Mouse (Mus musculus) embryo, embryonic 10 days (tissue): ENCODE measurements around the gene 1500015O10Rik.

ENCODE experiments used
- DNase-seq: peaks from one replicate; pipeline ENCODE4 v3.0.0-alpha.2; 2015; ENCODE audit warnings: low spot score

The 1500015O10Rik gene

GRCm38 (mm10) chr1:43774126-43774525 is 43.7 kb downstream of the 1500015O10Rik start:
- no peak for DNase-seq

- DNase-seq: no peak
Observed at GRCm38 (mm10) chr1:43776106-43776505, 45.7 kb downstream of the 1500015O10Rik start.

GRCm38 (mm10) chr1:43781195-43781594 is 50.8 kb downstream of the 1500015O10Rik start:
- no peak for DNase-seq

- DNase-seq: no peak
Observed at GRCm38 (mm10) chr1:43781672-43782071, 51.3 kb downstream of the 1500015O10Rik start.

- DNase-seq: no peak
Observed at GRCm38 (mm10) chr1:43782680-43783079, 52.3 kb downstream of the 1500015O10Rik start.

GRCm38 (mm10) chr1:43783186-43783585 is 52.8 kb downstream of the 1500015O10Rik start:
- DNase-seq: no peak

- no peak for DNase-seq
Observed at GRCm38 (mm10) chr1:43785316-43785715, 54.9 kb downstream of the 1500015O10Rik start.

GRCm38 (mm10) chr1:43786711-43787110 is 56.3 kb downstream of the 1500015O10Rik start:
- DNase-seq: no peak

- DNase-seq: no peak
Observed at GRCm38 (mm10) chr1:43789765-43790164, 59.4 kb downstream of the 1500015O10Rik start.
